Mouse (Mus musculus): ENCODE data around the gene Tnfrsf9. TPM values are rescaled to one million over a fixed set of nuclear protein-coding genes. Genes with fewer than 3 reads are reported as not detected.

The Tnfrsf9 gene
- total and polyA plus RNA-seq, 3 experiments = 0.14 TPM; not detected in 2

GRCm38 (mm10) chr4:150868161-150868560 lies 46.2 kb upstream of the Tnfrsf9 start:
- Histone ChIP-seq H3K27ac (ENCODE audit: control insufficient read depth, low read depth, low read length) (no peak overlapping the region), H3K9ac (ENCODE audit: control insufficient read depth, low read depth, low read length, poor library complexity, severe bottlenecking) (no peak overlapping the region), H3K27me3 (ENCODE audit: control insufficient read depth in 1 of 2, insufficient read depth in 2 of 2, low read length in 2 of 2) (no peaks in the 10 kb centered on the region), H3K79me2 (ENCODE audit: control insufficient read depth, insufficient read depth, low read length, poor library complexity) (no peaks in the 10 kb centered on the region), H3K4me1 (ENCODE audit: control insufficient read depth in 1 of 2, insufficient read depth in 2 of 2, low read length in 2 of 2) (no peaks in the 10 kb centered on the region), H3K4me3 (ENCODE audit: control insufficient read depth in 1 of 2, insufficient read depth in 1 of 2, low read depth in 2 of 2, low read length in 2 of 2) (no peak overlapping the region), H3K36me3 (ENCODE audit: control insufficient read depth in 1 of 2, insufficient read depth in 2 of 2, low read length in 2 of 2) (no peaks in the 10 kb centered on the region), H3K9me3 (replicated peaks; ENCODE audit: insufficient read depth, low read length) (no peaks in the 10 kb centered on the region)
- TF ChIP-seq ZC3H11A (IDR thresholded peaks at IDR 0.05; ENCODE audit: low read depth, low read length) = no peak
- TF ChIP-seq USF1 (IDR thresholded peaks at IDR 0.05; ENCODE audit: low read depth, low read length) = no peak
- TF ChIP-seq MYB (IDR thresholded peaks at IDR 0.05; ENCODE audit: low read depth, low read length) = no peak
- TF ChIP-seq ELF1 (IDR thresholded peaks at IDR 0.05; ENCODE audit: low read depth, low read length) = no peak
- TF ChIP-seq ZKSCAN1 (IDR thresholded peaks at IDR 0.05; ENCODE audit: low read depth, low read length) = no peak
- no peak for TF ChIP-seq EP300 (IDR thresholded peaks at IDR 0.05; ENCODE audit: low read depth in 1 of 2, low read length in 2 of 2)
- no peak for TF ChIP-seq E2F4 (IDR thresholded peaks at IDR 0.05; ENCODE audit: borderline replicate concordance, low read depth, low read length)
- TF ChIP-seq POLR2AphosphoS2 (IDR thresholded peaks at IDR 0.05; ENCODE audit: low read length) = no peak
- TF ChIP-seq NRF1 (IDR thresholded peaks at IDR 0.05; ENCODE audit: insufficient read depth, low read depth, low read length, poor library complexity, severe bottlenecking) = no peak
- TF ChIP-seq MAZ (IDR thresholded peaks at IDR 0.05; ENCODE audit: low read depth, low read length) = no peak
- TF ChIP-seq POLR2AphosphoS5 (IDR thresholded peaks at IDR 0.05; ENCODE audit: borderline replicate concordance, low read depth, low read length) = no peak
- no peak for TF ChIP-seq MAFK (IDR thresholded peaks at IDR 0.05; ENCODE audit: borderline replicate concordance, low read depth, low read length)
- TF ChIP-seq SIN3A (IDR thresholded peaks at IDR 0.05; ENCODE audit: low read length) = no peak
- no peak for TF ChIP-seq CHD2 (IDR thresholded peaks at IDR 0.05; ENCODE audit: low read length)
- no peak for TF ChIP-seq KAT2A (conservative IDR thresholded peaks at IDR 0.05; ENCODE audit: low read depth, low read length)
- no peak for TF ChIP-seq JUND (IDR thresholded peaks at IDR 0.05; ENCODE audit: low read depth, low read length)
- TF ChIP-seq MAX (IDR thresholded peaks at IDR 0.05; ENCODE audit: low read length) = no peak
- no peak for TF ChIP-seq CTCF (IDR thresholded peaks at IDR 0.05 in 2 of 3, conservative IDR thresholded peaks at IDR 0.05 in 1 of 3; ENCODE audit: control insufficient read depth in 1 of 3, insufficient read depth in 1 of 3, low read depth in 2 of 3, low read length in 3 of 3, poor library complexity in 1 of 3, severe bottlenecking in 1 of 3)
- no peak for DNase-seq (ENCODE audit: low read depth, low spot score)

GRCm38 (mm10) chr4:150868859-150869258 lies 45.5 kb upstream of the Tnfrsf9 start:
- H3K79me2 ChIP-seq (ENCODE audit: control insufficient read depth, insufficient read depth, low read length, poor library complexity) = no peaks in the 10 kb centered on the region
- H3K4me3 ChIP-seq (ENCODE audit: control insufficient read depth in 1 of 2, insufficient read depth in 1 of 2, low read depth in 2 of 2, low read length in 2 of 2) = no peak overlapping the region
- no peaks in the 10 kb centered on the region for H3K9me3 ChIP-seq (replicated peaks; ENCODE audit: insufficient read depth, low read length)
- DNase-seq (ENCODE audit: low read depth, low spot score) = no peak
- H3K36me3 ChIP-seq (ENCODE audit: control insufficient read depth in 1 of 2, insufficient read depth in 2 of 2, low read length in 2 of 2) = no peaks in the 10 kb centered on the region
- H3K4me1 ChIP-seq (ENCODE audit: control insufficient read depth in 1 of 2, insufficient read depth in 2 of 2, low read length in 2 of 2) = no peaks in the 10 kb centered on the region
- no peak overlapping the region for H3K9ac ChIP-seq (ENCODE audit: control insufficient read depth, low read depth, low read length, poor library complexity, severe bottlenecking)
- H3K27ac ChIP-seq (ENCODE audit: control insufficient read depth, low read depth, low read length) = no peak overlapping the region
- no peak for TF ChIP-seq MAFK (IDR thresholded peaks at IDR 0.05; ENCODE audit: borderline replicate concordance, low read depth, low read length)
- TF ChIP-seq KAT2A (conservative IDR thresholded peaks at IDR 0.05; ENCODE audit: low read depth, low read length) = no peak
- no peak for TF ChIP-seq MXI1 (IDR thresholded peaks at IDR 0.05; ENCODE audit: low read depth, low read length)
- TF ChIP-seq USF1 (IDR thresholded peaks at IDR 0.05; ENCODE audit: low read depth, low read length) = no peak
- no peak for TF ChIP-seq CHD2 (IDR thresholded peaks at IDR 0.05; ENCODE audit: low read length)
- TF ChIP-seq GABPA (IDR thresholded peaks at IDR 0.05; ENCODE audit: low read depth, low read length) = no peak
- TF ChIP-seq TCF12 (IDR thresholded peaks at IDR 0.05; ENCODE audit: low read depth, low read length) = no peak
- TF ChIP-seq GATA1 (IDR thresholded peaks at IDR 0.05; ENCODE audit: low read depth, low read length) = no peak
- no peak for TF ChIP-seq NELFE (IDR thresholded peaks at IDR 0.05; ENCODE audit: low read depth, low read length)
- TF ChIP-seq CTCF (IDR thresholded peaks at IDR 0.05 in 2 of 3, conservative IDR thresholded peaks at IDR 0.05 in 1 of 3; ENCODE audit: control insufficient read depth in 1 of 3, insufficient read depth in 1 of 3, low read depth in 2 of 3, low read length in 3 of 3, poor library complexity in 1 of 3, severe bottlenecking in 1 of 3) = no peak
- TF ChIP-seq ZKSCAN1 (IDR thresholded peaks at IDR 0.05; ENCODE audit: low read depth, low read length) = no peak
- TF ChIP-seq HCFC1 (IDR thresholded peaks at IDR 0.05; ENCODE audit: low read depth, low read length) = no peak
- TF ChIP-seq NRF1 (IDR thresholded peaks at IDR 0.05; ENCODE audit: insufficient read depth, low read depth, low read length, poor library complexity, severe bottlenecking) = no peak
- no peak for TF ChIP-seq MAZ (IDR thresholded peaks at IDR 0.05; ENCODE audit: low read depth, low read length)
- no peaks in the 10 kb centered on the region for H3K27me3 ChIP-seq (ENCODE audit: control insufficient read depth in 1 of 2, insufficient read depth in 2 of 2, low read length in 2 of 2)
